Mouse (Mus musculus): ENCODE data around the gene Tmub2. TPM values are rescaled to one million over a fixed set of nuclear protein-coding genes. Genes with fewer than 3 reads are reported as not detected.
"Not testable (repeated sequence)": the region's sequence is repeated elsewhere in the genome, so short reads cannot be mapped to it uniquely, and the experiment has no call there.

The Tmub2 gene
- polyA plus RNA-seq, 1 experiment from 2014 or later: 55.7 TPM

DNA sequence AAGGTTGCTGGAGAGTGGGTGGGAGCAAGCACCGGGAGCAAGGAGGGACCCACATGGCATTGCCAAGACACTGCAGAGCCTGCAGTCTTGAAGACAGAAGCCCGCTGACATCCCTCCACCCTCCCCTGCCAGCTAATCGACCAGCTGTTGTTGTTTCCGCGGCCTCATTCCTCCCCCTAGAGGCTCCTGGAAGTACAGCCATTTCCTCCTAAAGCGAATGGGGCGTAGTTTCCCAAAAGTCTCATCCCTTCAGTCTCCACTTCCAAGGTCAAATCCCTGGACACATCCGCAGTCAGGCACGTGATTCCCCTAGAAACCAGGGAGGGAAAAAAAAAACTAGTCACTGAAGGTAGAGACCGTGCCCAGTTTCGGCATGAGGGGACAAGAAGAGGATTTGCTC, 17.3 kb upstream of the Tmub2 start:
- Histone ChIP-seq H3K36me3 (ENCODE audit: control insufficient read depth, insufficient read depth, low read length) (no peaks in the 10 kb centered on the region), H3K9me3 (ENCODE audit: control insufficient read depth, low read length) (no peaks in the 10 kb centered on the region), H3K9ac (ENCODE audit: low read length) (no peak overlapping the region), H3K4me1 (ENCODE audit: control insufficient read depth, insufficient read depth, low read length) (no peaks in the 10 kb centered on the region), H3K4me2 (no peak overlapping the region), H3K27me3 (ENCODE audit: control insufficient read depth, insufficient read depth, low read length) (no peaks in the 10 kb centered on the region), H3K4me3 (ENCODE audit: low read depth, low read length) (no peak overlapping the region), H3K27ac (ENCODE audit: low read depth, low read length) (no peak overlapping the region)
- DNase-seq (ENCODE audit: low spot score, missing footprints) (no peak), ATAC-seq (ENCODE audit: low FRiP score) (peak; percentile 54; the same call in 1 of the 2 replicates)
- 9% methylated on average over 11 of the region's 11 CpGs for WGBS

- Histone ChIP-seq H3K4me2 (no peak within 1 kb of the TSS), H3K27me3 (ENCODE audit: control insufficient read depth, insufficient read depth, low read length) (no peaks in the 10 kb centered on the region), H3K4me1 (ENCODE audit: control insufficient read depth, insufficient read depth, low read length) (no peaks in the 10 kb centered on the region), H3K4me3 (ENCODE audit: low read depth, low read length) (no peak within 1 kb of the TSS), H3K27ac (ENCODE audit: low read depth, low read length) (no peak within 1 kb of the TSS), H3K9me3 (ENCODE audit: control insufficient read depth, low read length) (no peaks in the 10 kb centered on the region), H3K9ac (ENCODE audit: low read length) (no peak within 1 kb of the TSS), H3K36me3 (ENCODE audit: control insufficient read depth, insufficient read depth, low read length) (no peaks in the 10 kb centered on the region)
- DNase-seq (ENCODE audit: low spot score, missing footprints) (peak; percentile 12), ATAC-seq (ENCODE audit: low FRiP score) (no peak)
- 83% methylated on average over 12 of the region's 12 CpGs for WGBS
Observed at GRCm38 (mm10) chr11:102268520-102269244, 16.0 kb upstream of the Tmub2 start, which contains the start of gene Asb16. TSS of gene Asb16 (plus strand) at chr11:102268743.

DNA sequence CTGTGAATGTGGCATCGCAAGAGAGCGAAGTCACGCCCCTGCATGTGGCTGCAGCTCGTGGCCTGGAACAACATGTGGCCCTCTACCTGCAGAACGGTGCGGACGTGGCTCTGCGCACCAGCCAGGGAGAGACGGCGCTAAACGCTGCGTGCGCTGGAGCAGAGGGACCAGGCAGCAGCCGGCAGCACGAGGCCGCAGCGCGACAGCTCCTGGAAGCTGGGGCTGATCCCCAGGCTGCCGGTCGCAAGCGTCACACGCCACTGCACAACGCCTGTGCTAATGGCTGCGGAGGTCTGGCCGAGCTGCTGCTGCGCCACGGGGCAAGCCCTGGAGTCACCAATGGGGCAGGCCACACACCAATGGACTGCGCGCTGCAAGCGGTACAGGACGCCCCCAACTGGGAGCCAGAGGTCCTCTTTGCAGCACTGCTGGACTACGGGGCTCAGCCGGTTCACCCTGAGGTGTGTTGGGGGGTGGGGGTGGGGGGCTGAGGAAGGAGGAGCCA, 8.3 kb upstream of the Tmub2 start:
- WGBS: 1% methylated on average over 33 of the region's 33 CpGs
- H3K9me3 ChIP-seq (ENCODE audit: control insufficient read depth, low read length): no peaks in the 10 kb centered on the region
- ATAC-seq (ENCODE audit: low FRiP score) (peak; percentile 78), DNase-seq (ENCODE audit: low spot score, missing footprints) (peak; percentile 94)
- H3K9ac ChIP-seq (ENCODE audit: low read length): peak overlapping the region; percentile 66
- H3K36me3 ChIP-seq (ENCODE audit: control insufficient read depth, insufficient read depth, low read length): no peaks in the 10 kb centered on the region
- H3K27ac ChIP-seq (ENCODE audit: low read depth, low read length): no peak overlapping the region
- H3K4me3 ChIP-seq (ENCODE audit: low read depth, low read length): peak overlapping the region; percentile 33
- H3K4me1 ChIP-seq (ENCODE audit: control insufficient read depth, insufficient read depth, low read length): peaks cover 4% of the 10 kb centered on the region
- peaks cover 5% of the 10 kb centered on the region for H3K27me3 ChIP-seq (ENCODE audit: control insufficient read depth, insufficient read depth, low read length)
- H3K4me2 ChIP-seq: peak overlapping the region; percentile 65

GRCm38 (mm10) chr11:102277754-102278153, 7.0 kb upstream of the Tmub2 start:
- ATAC-seq (ENCODE audit: low FRiP score) (no peak), DNase-seq (ENCODE audit: low spot score, missing footprints) (no peak)
- H3K27ac ChIP-seq (ENCODE audit: low read depth, low read length): no peak overlapping the region
- no peaks in the 10 kb centered on the region for H3K9me3 ChIP-seq (ENCODE audit: control insufficient read depth, low read length)
- no peaks in the 10 kb centered on the region for H3K36me3 ChIP-seq (ENCODE audit: control insufficient read depth, insufficient read depth, low read length)
- no peak overlapping the region for H3K4me2 ChIP-seq
- no peak overlapping the region for H3K9ac ChIP-seq (ENCODE audit: low read length)
- no peak overlapping the region for H3K4me3 ChIP-seq (ENCODE audit: low read depth, low read length)
- H3K27me3 ChIP-seq (ENCODE audit: control insufficient read depth, insufficient read depth, low read length): peaks cover 5% of the 10 kb centered on the region
- 48% methylated on average over 9 of the region's 12 CpGs for WGBS
- H3K4me1 ChIP-seq (ENCODE audit: control insufficient read depth, insufficient read depth, low read length): peaks cover 4% of the 10 kb centered on the region

- no peaks in the 10 kb centered on the region for H3K9me3 ChIP-seq (ENCODE audit: control insufficient read depth, low read length)
- no peak for ATAC-seq (ENCODE audit: low FRiP score)
- H3K9ac ChIP-seq (ENCODE audit: low read length): no peak overlapping the region
- H3K4me1 ChIP-seq (ENCODE audit: control insufficient read depth, insufficient read depth, low read length): peaks cover 4% of the 10 kb centered on the region
- no peak for DNase-seq (ENCODE audit: low spot score, missing footprints)
- H3K27me3 ChIP-seq (ENCODE audit: control insufficient read depth, insufficient read depth, low read length): peaks cover 5% of the 10 kb centered on the region
- H3K27ac ChIP-seq (ENCODE audit: low read depth, low read length): no peak overlapping the region
- WGBS: 89% methylated on average over 3 of the region's 3 CpGs
- H3K36me3 ChIP-seq (ENCODE audit: control insufficient read depth, insufficient read depth, low read length): no peaks in the 10 kb centered on the region
- H3K4me3 ChIP-seq (ENCODE audit: low read depth, low read length): no peak overlapping the region
- H3K4me2 ChIP-seq: no peak overlapping the region
Observed at GRCm38 (mm10) chr11:102279595-102279994, 5.1 kb upstream of the Tmub2 start.

- not testable (repeated sequence) for H3K9me3 ChIP-seq (ENCODE audit: control insufficient read depth, low read length); H3K27ac ChIP-seq (ENCODE audit: low read depth, low read length); ATAC-seq (ENCODE audit: low FRiP score); H3K36me3 ChIP-seq (ENCODE audit: control insufficient read depth, insufficient read depth, low read length); H3K4me3 ChIP-seq (ENCODE audit: low read depth, low read length); H3K27me3 ChIP-seq (ENCODE audit: control insufficient read depth, insufficient read depth, low read length); H3K4me2 ChIP-seq; H3K4me1 ChIP-seq (ENCODE audit: control insufficient read depth, insufficient read depth, low read length); H3K9ac ChIP-seq (ENCODE audit: low read length)
- peak; percentile 31 for DNase-seq (ENCODE audit: low spot score, missing footprints)
- 72% methylated on average over 6 of the region's 6 CpGs for WGBS
Observed at GRCm38 (mm10) chr11:102280267-102280666, 4.5 kb upstream of the Tmub2 start.

GRCm38 (mm10) chr11:102283922-102284321, 809 bp upstream of the Tmub2 start:
- WGBS: 88% methylated on average over 6 of the region's 6 CpGs

DNA sequence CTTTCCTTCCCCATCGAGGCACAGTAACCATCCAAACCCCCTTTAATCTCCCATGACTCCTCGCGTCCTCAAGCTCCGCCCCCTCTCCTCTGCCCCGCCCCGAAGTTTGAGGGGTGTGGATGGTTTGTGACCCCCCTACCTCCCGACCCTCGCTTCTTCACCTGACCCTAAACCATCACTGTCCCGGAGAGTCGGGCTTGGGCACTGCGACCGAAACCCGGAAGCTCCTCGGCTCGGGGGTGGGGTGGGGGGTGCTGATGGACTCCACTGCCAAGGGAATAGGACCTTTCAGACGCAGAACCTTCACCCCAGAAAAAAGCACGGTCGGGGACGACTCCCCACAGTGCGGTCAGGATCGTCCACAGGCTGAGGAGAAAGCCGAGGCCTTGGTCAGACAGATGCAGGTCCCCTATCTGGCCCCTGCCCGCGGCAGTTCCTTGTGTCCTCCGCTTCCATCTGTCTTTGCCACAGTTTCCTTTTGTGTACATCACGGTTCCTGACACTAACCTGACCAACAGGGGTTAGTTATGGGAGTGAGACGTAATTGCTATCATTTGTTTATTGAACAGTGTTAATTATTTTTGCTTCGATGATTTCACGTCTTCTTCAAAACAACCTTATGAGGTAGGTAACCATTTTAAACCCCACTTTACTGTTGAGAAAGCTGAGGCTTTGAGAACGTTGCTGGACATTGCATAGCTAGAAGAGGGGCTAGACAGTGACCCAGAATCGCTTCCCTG, 534 bp downstream of the Tmub2 start:
- H3K9ac ChIP-seq (ENCODE audit: low read length): peak overlapping the region; percentile 79
- WGBS: 7% methylated on average over 31 of the region's 31 CpGs
- H3K9me3 ChIP-seq (ENCODE audit: control insufficient read depth, low read length): no peaks in the 10 kb centered on the region
- H3K4me3 ChIP-seq (ENCODE audit: low read depth, low read length): peak overlapping the region; percentile 80
- peak; percentile 72 for ATAC-seq (ENCODE audit: low FRiP score)
- H3K4me1 ChIP-seq (ENCODE audit: control insufficient read depth, insufficient read depth, low read length): peaks cover 4% of the 10 kb centered on the region; the same call in 1 of the 2 replicates
- H3K36me3 ChIP-seq (ENCODE audit: control insufficient read depth, insufficient read depth, low read length): peaks cover 4% of the 10 kb centered on the region; the same call in 1 of the 2 replicates
- no peak for DNase-seq (ENCODE audit: low spot score, missing footprints)
- H3K27me3 ChIP-seq (ENCODE audit: control insufficient read depth, insufficient read depth, low read length): no peaks in the 10 kb centered on the region
- peak overlapping the region; percentile 78 for H3K4me2 ChIP-seq
- 0 out of 2 replicates have a peak overlapping the region, but pooled peaks have one; percentile 54 for H3K27ac ChIP-seq (ENCODE audit: low read depth, low read length)

More at GRCm38 (mm10) chr11:102283922-102284321, 809 bp upstream of the Tmub2 start:
- Histone ChIP-seq H3K27me3 (ENCODE audit: control insufficient read depth, insufficient read depth, low read length) (no peaks in the 10 kb centered on the region), H3K4me2 (peak overlapping the region; percentile 78; the same call in 1 of the 2 replicates), H3K9ac (ENCODE audit: low read length) (no peak overlapping the region), H3K4me1 (ENCODE audit: control insufficient read depth, insufficient read depth, low read length) (peaks cover 4% of the 10 kb centered on the region; the same call in 1 of the 2 replicates), H3K9me3 (ENCODE audit: control insufficient read depth, low read length) (no peaks in the 10 kb centered on the region), H3K4me3 (ENCODE audit: low read depth, low read length) (peak overlapping the region; percentile 80; the same call in 1 of the 2 replicates), H3K27ac (ENCODE audit: low read depth, low read length) (no peak overlapping the region), H3K36me3 (ENCODE audit: control insufficient read depth, insufficient read depth, low read length) (peaks cover 3% of the 10 kb centered on the region; the same call in 1 of the 2 replicates)
- no peak for ATAC-seq (ENCODE audit: low FRiP score)
- DNase-seq (ENCODE audit: low spot score, missing footprints): no peak

DNA sequence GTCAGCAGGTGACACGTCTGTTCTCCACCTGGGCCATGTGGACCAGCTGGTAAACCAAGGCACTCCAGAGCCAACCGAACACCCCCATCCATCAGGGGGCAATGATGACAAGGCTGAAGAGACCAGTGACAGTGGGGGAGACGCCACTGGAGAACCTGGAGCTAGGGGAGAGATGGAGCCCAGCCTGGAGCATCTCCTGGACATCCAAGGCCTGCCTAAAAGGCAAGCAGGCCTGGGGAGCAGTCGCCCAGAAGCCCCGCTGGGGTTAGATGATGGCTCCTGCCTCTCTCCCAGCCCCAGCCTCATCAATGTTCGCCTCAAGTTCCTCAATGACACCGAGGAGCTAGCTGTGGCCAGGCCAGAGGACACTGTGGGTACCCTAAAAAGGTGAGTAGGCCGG, 2.8 kb downstream of the Tmub2 start:
- Histone ChIP-seq H3K4me2 (no peak overlapping the region), H3K4me1 (ENCODE audit: control insufficient read depth, insufficient read depth, low read length) (peaks cover 4% of the 10 kb centered on the region; the same call in 1 of the 2 replicates), H3K9ac (ENCODE audit: low read length) (no peak overlapping the region), H3K36me3 (ENCODE audit: control insufficient read depth, insufficient read depth, low read length) (peaks cover 20% of the 10 kb centered on the region), H3K9me3 (ENCODE audit: control insufficient read depth, low read length) (no peaks in the 10 kb centered on the region), H3K4me3 (ENCODE audit: low read depth, low read length) (no peak overlapping the region), H3K27me3 (ENCODE audit: control insufficient read depth, insufficient read depth, low read length) (no peaks in the 10 kb centered on the region), H3K27ac (ENCODE audit: low read depth, low read length) (no peak overlapping the region)
- 93% methylated on average over 8 of the region's 8 CpGs for WGBS
- DNase-seq (ENCODE audit: low spot score, missing footprints): no peak
- ATAC-seq (ENCODE audit: low FRiP score): no peak

All from midbrain, embryonic 11.5 days (tissue).